Mouse (Mus musculus) left cerebral cortex, adult 2 months (tissue): ENCODE measurements at regions not wholly inside any gene's neighbourhood (a gene's known extent, or its start where the extent isn't known, plus 50 kb on each side); places are given as distances from the start of the nearest gene placed in this dataset.

ENCODE experiments used
- DNase-seq, 2 experiments: peaks; one replicate each; pipeline ENCODE4 v3.0.0; 2021 to 2022; ENCODE audit warnings: low spot score in 2 of 2, mixed read lengths in 1 of 2; ENCODE audit errors: extremely low spot score in 1 of 2
- H3K27ac ChIP-seq: fragments of 200-600 bp; 2 replicates; pipeline ENCODE4 v1.8.1; 2022
- H3K4me3 ChIP-seq: fragments of 200-600 bp; 2 replicates; pipeline ENCODE4 v1.8.1; 2022
- CTCF ChIP-seq: fragments of 200-600 bp; IDR thresholded peaks from 2 replicates; pipeline ENCODE4 v1.8.1; 2022; ENCODE audit warnings: antibody characterized with exemption, mild to moderate bottlenecking, moderate library complexity
- intact Hi-C: fragments of 180-260 bp; cut with DNase I; formaldehyde crosslinking; loops from one replicate; pipeline ENCODE4 v1.15.1; 2025

- TF ChIP-seq CTCF = peak; percentile 84
- intact Hi-C loops = loop anchor here (2.0 to 10.0 kb wide), 5 partner anchors 100 to 1205 kb away; partner anchors contain the start of gene Arpp21
- Histone ChIP-seq H3K4me3 (peak overlapping the region; percentile 27), H3K27ac (peak overlapping the region; percentile 76)
- peak; percentile 80 to 81 for DNase-seq
Measured at GRCm38 (mm10) chr9:113441770-113442411, 266.2 kb downstream of the Pdcd6ip start.

GRCm38 (mm10) chr9:113438394-113438793 is 269.7 kb downstream of the Pdcd6ip start:
- no peak overlapping the region for H3K4me3 ChIP-seq
- intact Hi-C loops = loop anchor here (5.0 kb wide), 1 partner anchor 346 kb away; no protein-coding TSS in a partner anchor
- TF ChIP-seq CTCF = no peak
- DNase-seq = no peak
- H3K27ac ChIP-seq = peak overlapping the region; percentile 40; the same call in 1 of the 2 replicates

GRCm38 (mm10) chr9:113435921-113436320 is 272.1 kb downstream of the Pdcd6ip start:
- intact Hi-C loops = loop anchor here (5.0 kb wide), 1 partner anchor 344 kb away; no protein-coding TSS in a partner anchor
- Histone ChIP-seq H3K4me3 (no peak overlapping the region), H3K27ac (peak overlapping the region; percentile 50; the same call in 1 of the 2 replicates)
- DNase-seq = no peak
- peak; percentile 45 for TF ChIP-seq CTCF

GRCm38 (mm10) chr9:113433424-113433823 is 274.6 kb downstream of the Pdcd6ip start:
- no peak for DNase-seq
- TF ChIP-seq CTCF = no peak
- H3K27ac ChIP-seq = peak overlapping the region; percentile 87
- no peak overlapping the region for H3K4me3 ChIP-seq
- intact Hi-C loops = loop anchor here (5.0 kb wide), 1 partner anchor 256 kb away; no protein-coding TSS in a partner anchor

GRCm38 (mm10) chr9:113432601-113433179 is 275.4 kb downstream of the Pdcd6ip start:
- intact Hi-C loops = loop anchor here (5.0 kb wide), 1 partner anchor 255 kb away; no protein-coding TSS in a partner anchor
- H3K4me3 ChIP-seq = no peak overlapping the region
- peak overlapping the region; percentile 87 for H3K27ac ChIP-seq
- DNase-seq = no peak
- no peak for TF ChIP-seq CTCF

- TF ChIP-seq CTCF = no peak
- Histone ChIP-seq H3K27ac (no peak overlapping the region), H3K4me3 (no peak overlapping the region)
- DNase-seq = no peak
- intact Hi-C loops = loop anchor here (5.0 kb wide), 1 partner anchor 253 kb away; no protein-coding TSS in a partner anchor
Measured at GRCm38 (mm10) chr9:113430411-113430810, 277.6 kb downstream of the Pdcd6ip start.

- intact Hi-C loops = no loop called here
Measured at GRCm38 (mm10) chr9:113427281-113427680, 280.8 kb downstream of the Pdcd6ip start.

GRCm38 (mm10) chr9:113426324-113426723 is 281.7 kb downstream of the Pdcd6ip start:
- no peak for DNase-seq
- intact Hi-C loops = no loop called here
- no peak for TF ChIP-seq CTCF
- H3K4me3 ChIP-seq = no peak overlapping the region
- H3K27ac ChIP-seq = no peak overlapping the region

More at GRCm38 (mm10) chr9:113427281-113427680, 280.8 kb downstream of the Pdcd6ip start:
- H3K27ac ChIP-seq = no peak overlapping the region
- DNase-seq = no peak
- TF ChIP-seq CTCF = no peak
- H3K4me3 ChIP-seq = no peak overlapping the region

GRCm38 (mm10) chr9:113421645-113422044 is 286.4 kb downstream of the Pdcd6ip start:
- peak overlapping the region; percentile 25; the same call in 1 of the 2 replicates for H3K27ac ChIP-seq
- H3K4me3 ChIP-seq = no peak overlapping the region
- intact Hi-C loops = loop anchor here (2.0 to 5.0 kb wide), 4 partner anchors 79 to 173 kb away; no protein-coding TSS in a partner anchor
- peak; percentile 45 for TF ChIP-seq CTCF
- no peak for DNase-seq

- Histone ChIP-seq H3K4me3 (no peak overlapping the region), H3K27ac (peak overlapping the region; percentile 25; the same call in 1 of the 2 replicates)
- no peak for DNase-seq
- intact Hi-C loops = loop anchor here (2.0 to 5.0 kb wide), 4 partner anchors 79 to 172 kb away; no protein-coding TSS in a partner anchor
- TF ChIP-seq CTCF = no peak
Measured at GRCm38 (mm10) chr9:113421121-113421520, 286.9 kb downstream of the Pdcd6ip start.

- no peak for DNase-seq
- intact Hi-C loops = loop anchor here (2.0 to 5.0 kb wide), 4 partner anchors 78 to 171 kb away; no protein-coding TSS in a partner anchor
- Histone ChIP-seq H3K27ac (no peak overlapping the region), H3K4me3 (no peak overlapping the region)
- peak; percentile 46 for TF ChIP-seq CTCF
Measured at GRCm38 (mm10) chr9:113419801-113420200, 288.3 kb downstream of the Pdcd6ip start.

- intact Hi-C loops = no loop called here
- no peak for TF ChIP-seq CTCF
- Histone ChIP-seq H3K27ac (no peak overlapping the region), H3K4me3 (no peak overlapping the region)
- no peak for DNase-seq
Measured at GRCm38 (mm10) chr9:113417106-113417505, 291.0 kb downstream of the Pdcd6ip start.
